ENCODE assay signal across 21 mouse cellular contexts in the genomic region with DNA sequence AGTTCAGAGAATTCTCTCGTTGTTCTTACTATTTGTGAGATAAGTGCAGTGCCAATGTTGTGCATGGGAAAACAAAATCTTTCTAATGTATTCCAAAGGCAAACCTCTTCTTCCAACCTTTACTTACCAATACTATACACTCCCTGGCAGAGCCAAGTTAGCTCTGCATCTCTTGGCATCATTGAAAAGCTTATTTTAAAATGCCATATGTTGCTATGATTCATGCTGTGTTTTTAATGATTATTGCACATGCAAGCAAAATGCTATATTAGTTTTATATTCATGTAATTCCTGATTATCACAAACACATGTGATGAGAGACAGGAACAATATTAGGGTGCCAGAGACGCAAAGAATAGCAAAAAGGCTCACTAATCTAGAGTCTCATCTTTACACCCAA.
DNase-seq lines count a peak whose midpoint lies in the region; ATAC-seq lines count a peak whose summit lies in the region.
"Had no signal": no experiment of that assay in that cellular context is flagged by ENCODE, and none has a peak within 500 bp of the region (broad histone marks: within the 10 kb centered on the region; RNA-seq: fewer than 3 reads in every experiment).

No protein-coding gene starts in this region.

- peak; percentile 67 for DNase-seq in forebrain, embryonic 14.5 days (ENCODE audit: low spot score)
- DNase-seq in forebrain, embryonic 10.5 days (ENCODE audit: extremely low spot score, low spot score) = no peak
- peak; percentile 18 for DNase-seq in brain, adult 2 months (ENCODE audit: low read depth, low spot score)
- no peak for DNase-seq in urinary bladder, postnatal 14 days (ENCODE audit: low spot score)
- DNase-seq: adrenal gland, adult 8-10 months; adrenal gland, postnatal 14 days; adrenal gland, postnatal 36 days; B cell, adult 2 months; cerebellum, adult 11-12 months; cerebellum, adult 9-10 months; cerebellum, postnatal 10 days; cerebellum, postnatal 25 days had no signal

- H3K27me3 ChIP-seq in forebrain, embryonic 14.5 days (replicated peaks; ENCODE audit: control insufficient read depth, insufficient read depth, low read length) = no peaks in the 10 kb centered on the region
- no peaks in the 10 kb centered on the region for H3K27me3 ChIP-seq in forebrain, embryonic 13.5 days
- no peaks in the 10 kb centered on the region for H3K27me3 ChIP-seq in forebrain, embryonic 16.5 days (replicated peaks; ENCODE audit: control insufficient read depth, insufficient read depth, low read length)
- no peaks in the 10 kb centered on the region for H3K27me3 ChIP-seq in forebrain, embryonic 10.5 days (ENCODE audit: poor library complexity, severe bottlenecking)
- H3K27me3 ChIP-seq: CH12.LX; embryonic facial prominence, embryonic 12.5 days had no signal

- WGBS in forebrain, embryonic 14.5 days = 79% methylated on average over 2 of the region's 2 CpGs
- WGBS in forebrain, embryonic 13.5 days = 82% methylated on average over 2 of the region's 2 CpGs
- WGBS in forebrain, embryonic 16.5 days = 56% methylated on average over 2 of the region's 2 CpGs
- WGBS in forebrain, embryonic 10.5 days = 87% methylated on average over 2 of the region's 2 CpGs

- ATAC-seq in forebrain, embryonic 14.5 days = no peak
- no peak for ATAC-seq in forebrain, embryonic 13.5 days
- ATAC-seq in forebrain, embryonic 16.5 days = peak; percentile 45; the same call in 1 of the 2 replicates
- ATAC-seq: activated CD4-positive, CD25-positive, alpha-beta regulatory T cell, adult 4 months; CD4-positive, CD25-positive, alpha-beta regulatory T cell, adult 4 months; Patski had no signal

- H3K4me3 ChIP-seq in forebrain, embryonic 14.5 days (ENCODE audit: low read depth, low read length) = no peak overlapping the region
- H3K4me3 ChIP-seq in forebrain, embryonic 13.5 days = no peak overlapping the region
- H3K4me3 ChIP-seq in forebrain, embryonic 16.5 days (replicated peaks; ENCODE audit: low read length) = no peak overlapping the region
- no peak overlapping the region for H3K4me3 ChIP-seq in forebrain, embryonic 10.5 days
- H3K4me3 ChIP-seq: embryonic facial prominence, embryonic 10.5 days; embryonic facial prominence, embryonic 12.5 days had no signal

- H3K4me1 ChIP-seq in forebrain, embryonic 14.5 days (ENCODE audit: control insufficient read depth, insufficient read depth, low read length) = no peaks in the 10 kb centered on the region
- H3K4me1 ChIP-seq in forebrain, embryonic 13.5 days = no peaks in the 10 kb centered on the region
- H3K4me1 ChIP-seq in forebrain, embryonic 16.5 days (replicated peaks; ENCODE audit: control insufficient read depth, insufficient read depth, low read length) = no peaks in the 10 kb centered on the region
- H3K4me1 ChIP-seq in forebrain, embryonic 10.5 days = no peaks in the 10 kb centered on the region
- H3K4me1 ChIP-seq: embryonic facial prominence, embryonic 10.5 days; embryonic facial prominence, embryonic 12.5 days had no signal

- no peak overlapping the region for H3K27ac ChIP-seq in forebrain, embryonic 14.5 days (ENCODE audit: low read depth, low read length)
- H3K27ac ChIP-seq in forebrain, embryonic 13.5 days = no peak overlapping the region
- H3K27ac ChIP-seq in forebrain, embryonic 16.5 days (ENCODE audit: low read length) = no peak overlapping the region
- no peak overlapping the region for H3K27ac ChIP-seq in forebrain, embryonic 10.5 days
- H3K27ac ChIP-seq: embryonic facial prominence, embryonic 10.5 days; embryonic facial prominence, embryonic 12.5 days had no signal

- no peaks in the 10 kb centered on the region for H3K36me3 ChIP-seq in forebrain, embryonic 14.5 days (ENCODE audit: control insufficient read depth, insufficient read depth, low read length)
- no peaks in the 10 kb centered on the region for H3K36me3 ChIP-seq in forebrain, embryonic 13.5 days (ENCODE audit: poor library complexity, severe bottlenecking)
- H3K36me3 ChIP-seq in forebrain, embryonic 16.5 days (ENCODE audit: control insufficient read depth, insufficient read depth) = no peaks in the 10 kb centered on the region
- no peaks in the 10 kb centered on the region for H3K36me3 ChIP-seq in forebrain, embryonic 10.5 days (replicated peaks)
- H3K36me3 ChIP-seq: embryonic facial prominence, embryonic 10.5 days; embryonic facial prominence, embryonic 12.5 days; G1E had no signal

- H3K4me2 ChIP-seq in forebrain, embryonic 14.5 days (ENCODE audit: low read length) = no peak overlapping the region
- no peak overlapping the region for H3K4me2 ChIP-seq in forebrain, embryonic 13.5 days
- H3K4me2 ChIP-seq in forebrain, embryonic 16.5 days (ENCODE audit: low read length) = no peak overlapping the region
- H3K4me2 ChIP-seq: embryonic facial prominence, embryonic 12.5 days had no signal

- H3K9ac ChIP-seq in forebrain, embryonic 14.5 days (ENCODE audit: low read length) = no peak overlapping the region
- H3K9ac ChIP-seq in forebrain, embryonic 13.5 days = no peak overlapping the region
- no peak overlapping the region for H3K9ac ChIP-seq in forebrain, embryonic 16.5 days (replicated peaks; ENCODE audit: low read depth, low read length)
- H3K9ac ChIP-seq: embryonic facial prominence, embryonic 12.5 days had no signal

- no peaks in the 10 kb centered on the region for H3K9me3 ChIP-seq in forebrain, embryonic 14.5 days (replicated peaks; ENCODE audit: control insufficient read depth, low read length)
- H3K9me3 ChIP-seq in forebrain, embryonic 13.5 days (replicated peaks) = no peaks in the 10 kb centered on the region
- no peaks in the 10 kb centered on the region for H3K9me3 ChIP-seq in forebrain, embryonic 16.5 days (ENCODE audit: control insufficient read depth, low read length)
- no peaks in the 10 kb centered on the region for H3K9me3 ChIP-seq in forebrain, embryonic 10.5 days
- H3K9me3 ChIP-seq: embryonic facial prominence, embryonic 10.5 days; embryonic facial prominence, embryonic 12.5 days; G1E had no signal

Comparison
In these comparisons a context has a peak if more than half of its experiments do, and no peak if none do; other contexts are left out.
1. DNase-seq: peak in forebrain, embryonic 14.5 days (single experiment) and brain, adult 2 months (single experiment); none in forebrain, embryonic 10.5 days (single experiment) and urinary bladder, postnatal 14 days (single experiment).